Mouse (Mus musculus) forebrain, postnatal 0 days (tissue): ENCODE measurements around the gene Mapk12. TPM values are rescaled to one million over a fixed set of nuclear protein-coding genes. Genes with fewer than 3 reads are reported as not detected.

Experiments used
- ATAC-seq: fragments of 200-750 bp; cut with Nextera tagmentation; 2 replicates; pipeline ENCODE4 v1.8.0; 2017; ENCODE audit warnings: mild to moderate bottlenecking, moderate library complexity
- DNase-seq: peaks from one replicate; pipeline ENCODE4 v3.0.0-alpha.2; 2015
- H3K27ac ChIP-seq: fragments of 300-500 bp; sonication (generic); 2 replicates; pipeline ENCODE4 v1.5.1; 2014; ENCODE audit warnings: low read depth, mild to moderate bottlenecking, antibody characterized with exemption, low read length, moderate library complexity, mixed read lengths
- H3K27me3 ChIP-seq: fragments of 300-500 bp; sonication (generic); 2 replicates; pipeline ENCODE4 v1.6.1; 2014; ENCODE audit warnings: mild to moderate bottlenecking, low read length, mixed read lengths; ENCODE audit not compliant: insufficient read depth
- H3K36me3 ChIP-seq: fragments of 300-500 bp; sonication (generic); 2 replicates; pipeline ENCODE4 v1.6.1; 2014; ENCODE audit warnings: mild to moderate bottlenecking, moderate library complexity; ENCODE audit not compliant: insufficient read depth
- H3K4me1 ChIP-seq: fragments of 300-500 bp; sonication (generic); 2 replicates; pipeline ENCODE4 v1.6.1; 2014; ENCODE audit warnings: antibody characterized with exemption; ENCODE audit not compliant: insufficient read depth
- H3K4me2 ChIP-seq: fragments of 300-500 bp; sonication (generic); 2 replicates; pipeline ENCODE4 v1.6.1; 2014; ENCODE audit warnings: low read depth, mild to moderate bottlenecking, moderate library complexity
- H3K4me3 ChIP-seq: fragments of 300-500 bp; sonication (generic); 2 replicates; pipeline ENCODE4 v1.5.1; 2014; ENCODE audit warnings: low read depth, low read length, mixed read lengths
- H3K9ac ChIP-seq: fragments of 300-500 bp; sonication (generic); 2 replicates; pipeline ENCODE4 v1.6.1; 2014; ENCODE audit warnings: mild to moderate bottlenecking
- H3K9me3 ChIP-seq: fragments of 300-500 bp; sonication (generic); 2 replicates; pipeline ENCODE4 v1.6.1; 2016; ENCODE audit warnings: low read length
- CTCF ChIP-seq: sonication (generic); IDR thresholded peaks from 2 replicates; pipeline ENCODE4 v1.5.1; 2016; ENCODE audit warnings: antibody characterized with exemption, control low read depth, low read depth
- WGBS: fragments of 180-500 bp; shearing (Covaris S2); extraction: QIAGEN DNeasy Blood & Tissue Kit; methylation state at CpG from one replicate; pipeline ENCODE4 v1.1.7; 2014; 5-methylcytosine and 5-hydroxymethylcytosine counted together
- polyA plus RNA-seq: library from polyadenylated mRNA; unstranded; fragments of >200 nt; fragmentation: Nextera tagmentation; extraction: Ambion mirVana; gene quantifications from 2 replicates; pipeline ENCODE4 v1.2.1, GENCODE M21; 2015
- total RNA-seq: library from RNA; depleted of rRNA; stranded (reverse); fragments of >200 nt; gene quantifications from 2 replicates; pipeline ENCODE4 v1.2.3, GENCODE M21; 2014; rRNA removed

Mapk12 gene
- total RNA-seq (1.8 and 3.4 TPM in 2 replicates), polyA plus RNA-seq (2.0 and 2.8 TPM in 2 replicates)

- H3K4me3 ChIP-seq: peak within 1 kb of the TSS; percentile 36
- ATAC-seq (peak; percentile 44; the same call in 1 of the 2 replicates), DNase-seq (no peak)
- WGBS: 1% methylated on average over 21 of the region's 21 CpGs
- H3K27me3 ChIP-seq: peaks cover 5% of the 10 kb centered on the region; the same call in 1 of the 2 replicates
- 0 out of 2 replicates have a peak, but pooled peaks cover 7% of the 10 kb centered on the region for H3K4me1 ChIP-seq
- no peak within 1 kb of the TSS for H3K27ac ChIP-seq
- peak within 1 kb of the TSS; percentile 41 for H3K9ac ChIP-seq
- H3K9me3 ChIP-seq: no peaks in the 10 kb centered on the region
- H3K4me2 ChIP-seq: peak within 1 kb of the TSS; percentile 91
- peaks cover 14% of the 10 kb centered on the region for H3K36me3 ChIP-seq
- TF ChIP-seq CTCF: no peak
Measured at GRCm38 (mm10) chr15:89140659-89141252, at the start of gene Mapk12. Gene Mapk12, minus strand, starts transcription at chr15:89140703.

- ATAC-seq: no peak
- Histone ChIP-seq H3K4me2 (no peak overlapping the region), H3K9ac (no peak overlapping the region), H3K27ac (no peak overlapping the region), H3K4me3 (no peak overlapping the region), H3K36me3 (peaks cover 36% of the 10 kb centered on the region), H3K9me3 (no peaks in the 10 kb centered on the region), H3K4me1 (no peaks in the 10 kb centered on the region), H3K27me3 (no peaks in the 10 kb centered on the region)
- DNase-seq: no peak
- TF ChIP-seq CTCF: no peak
- 60% methylated on average over 5 of the region's 5 CpGs for WGBS
Measured at GRCm38 (mm10) chr15:89184937-89185227, 44.4 kb upstream of the Mapk12 start.

- TF ChIP-seq CTCF: no peak
- H3K27ac ChIP-seq: no peak overlapping the region; the same call in 1 of the 2 replicates
Measured at GRCm38 (mm10) chr15:89184141-89184936, 43.8 kb upstream of the Mapk12 start.

GRCm38 (mm10) chr15:89182842-89183241 lies 42.3 kb upstream of the Mapk12 start:
- H3K9me3 ChIP-seq: no peaks in the 10 kb centered on the region
- WGBS: 47% methylated on average over 5 of the region's 5 CpGs
- no peaks in the 10 kb centered on the region for H3K27me3 ChIP-seq
- ATAC-seq (no peak), DNase-seq (no peak)
- no peak overlapping the region for H3K4me3 ChIP-seq
- H3K27ac ChIP-seq: peak overlapping the region; percentile 59; the same call in 1 of the 2 replicates
- H3K4me1 ChIP-seq: peaks cover 19% of the 10 kb centered on the region
- no peak for TF ChIP-seq CTCF
- H3K4me2 ChIP-seq: no peak overlapping the region
- peaks cover 19% of the 10 kb centered on the region for H3K36me3 ChIP-seq
- no peak overlapping the region for H3K9ac ChIP-seq

More at GRCm38 (mm10) chr15:89184141-89184936, 43.8 kb upstream of the Mapk12 start:
- 21% methylated on average over 5 of the region's 5 CpGs for WGBS
- Histone ChIP-seq H3K4me2 (no peak overlapping the region), H3K4me3 (no peak overlapping the region), H3K4me1 (peaks cover 4% of the 10 kb centered on the region; the same call in 1 of the 2 replicates), H3K9ac (no peak overlapping the region; the same call in 1 of the 2 replicates), H3K27me3 (no peaks in the 10 kb centered on the region), H3K36me3 (peaks cover 33% of the 10 kb centered on the region), H3K9me3 (no peaks in the 10 kb centered on the region)
- DNase-seq (no peak), ATAC-seq (no peak)

GRCm38 (mm10) chr15:89182328-89182741 lies 41.8 kb upstream of the Mapk12 start:
- no peak overlapping the region for H3K9ac ChIP-seq
- peaks cover 18% of the 10 kb centered on the region for H3K36me3 ChIP-seq
- ATAC-seq: no peak
- H3K4me2 ChIP-seq: no peak overlapping the region
- no peaks in the 10 kb centered on the region for H3K27me3 ChIP-seq
- H3K4me1 ChIP-seq: peaks cover 24% of the 10 kb centered on the region
- H3K4me3 ChIP-seq: no peak overlapping the region
- no peak for DNase-seq
- peak overlapping the region; percentile 59; the same call in 1 of the 2 replicates for H3K27ac ChIP-seq
- H3K9me3 ChIP-seq: no peaks in the 10 kb centered on the region
- WGBS: 39% methylated on average over 6 of the region's 6 CpGs
- peak; percentile 26; the same call in 1 of the 2 replicates for TF ChIP-seq CTCF

GRCm38 (mm10) chr15:89181561-89182270 lies 41.2 kb upstream of the Mapk12 start:
- H3K4me3 ChIP-seq: no peak overlapping the region
- 68% methylated on average over 10 of the region's 10 CpGs for WGBS

More at GRCm38 (mm10) chr15:89181561-89182270, 41.2 kb upstream of the Mapk12 start:
- Histone ChIP-seq H3K27ac (peak overlapping the region; percentile 90; the same call in 1 of the 2 replicates), H3K4me1 (peaks cover 30% of the 10 kb centered on the region), H3K9ac (no peak overlapping the region), H3K27me3 (no peaks in the 10 kb centered on the region), H3K9me3 (no peaks in the 10 kb centered on the region), H3K36me3 (peaks cover 16% of the 10 kb centered on the region), H3K4me2 (peak overlapping the region; percentile 86)
- DNase-seq (no peak), ATAC-seq (no peak)
- TF ChIP-seq CTCF: peak; percentile 51
